11 mouse cellular contexts compared by ENCODE assay signal in the genomic region with DNA sequence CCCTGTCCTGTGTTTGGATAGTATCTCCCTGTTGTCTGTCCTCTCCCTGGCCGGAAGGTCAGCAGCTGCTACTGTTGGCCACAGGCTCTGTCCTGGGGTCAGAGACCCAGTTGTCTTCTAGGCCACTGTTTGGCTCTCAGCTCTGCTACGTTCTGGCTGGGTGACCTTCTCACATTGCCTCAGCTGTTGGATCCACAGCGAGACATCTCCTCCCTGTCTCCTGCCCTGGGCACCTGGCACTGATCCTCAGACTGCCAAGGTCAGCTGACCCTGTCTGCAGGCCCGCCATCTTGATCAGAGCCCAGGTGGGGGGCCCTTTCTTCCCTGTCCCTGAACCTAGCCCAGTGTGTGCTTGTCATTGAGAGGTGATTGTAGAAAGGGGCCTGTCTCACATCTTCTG. TPM values are rescaled to one million over a fixed set of nuclear protein-coding genes. Genes with fewer than 3 reads are reported as not detected.
A peak's percentile ranks its signal among the peaks of the same experiment; 100 is the strongest.
DNase-seq lines count a peak whose midpoint lies in the region; ATAC-seq lines count a peak whose summit lies in the region.
"Had no signal": no experiment of that assay in that cellular context is flagged by ENCODE, and none has a peak within 500 bp of the region (broad histone marks: within the 10 kb centered on the region; RNA-seq: fewer than 3 reads in every experiment).

No protein-coding gene starts in this region.

- peaks cover 20% of the 10 kb centered on the region for H3K4me1 ChIP-seq in midbrain, embryonic 15.5 days
- peaks cover 15% of the 10 kb centered on the region for H3K4me1 ChIP-seq in midbrain, embryonic 13.5 days (replicated peaks)
- H3K4me1 ChIP-seq in kidney, embryonic 15.5 days: peaks cover 23% of the 10 kb centered on the region

- H3K27me3 ChIP-seq in midbrain, embryonic 15.5 days (replicated peaks): no peaks in the 10 kb centered on the region
- H3K27me3 ChIP-seq in midbrain, embryonic 13.5 days: no peaks in the 10 kb centered on the region
- H3K27me3 ChIP-seq in kidney, embryonic 15.5 days: no peaks in the 10 kb centered on the region

- H3K9me3 ChIP-seq in midbrain, embryonic 15.5 days: no peaks in the 10 kb centered on the region
- H3K9me3 ChIP-seq in midbrain, embryonic 13.5 days: no peaks in the 10 kb centered on the region
- H3K9me3 ChIP-seq in kidney, embryonic 15.5 days (replicated peaks): no peaks in the 10 kb centered on the region

- DNase-seq in heart, adult 18-20 months: peak; percentile 77 to 85
- DNase-seq in yolk sac, embryonic 10.5 days (ENCODE audit: low spot score): peak; percentile 29
- DNase-seq in ovary, postnatal 14 days (ENCODE audit: low spot score): no peak
- DNase-seq in embryo, embryonic 10.5 days (ENCODE audit: low spot score): no peak
- DNase-seq: cerebellum, postnatal 14 days; right cerebral cortex, postnatal 25 days; thymus, postnatal 4 days had no signal

- H3K9ac ChIP-seq in midbrain, embryonic 15.5 days: no peak overlapping the region
- H3K9ac ChIP-seq in midbrain, embryonic 13.5 days (replicated peaks): no peak overlapping the region
- no peak overlapping the region for H3K9ac ChIP-seq in kidney, embryonic 15.5 days

- peak overlapping the region; percentile 81 for H3K27ac ChIP-seq in midbrain, embryonic 15.5 days
- H3K27ac ChIP-seq in midbrain, embryonic 13.5 days: no peak overlapping the region
- H3K27ac ChIP-seq in kidney, embryonic 15.5 days: peak overlapping the region; percentile 66

- no peak overlapping the region; the same call in 1 of the 2 replicates for H3K4me2 ChIP-seq in midbrain, embryonic 15.5 days
- H3K4me2 ChIP-seq in midbrain, embryonic 13.5 days (replicated peaks): no peak overlapping the region
- no peak overlapping the region for H3K4me2 ChIP-seq in kidney, embryonic 15.5 days

- H3K4me3 ChIP-seq in midbrain, embryonic 15.5 days: no peak overlapping the region
- no peak overlapping the region for H3K4me3 ChIP-seq in midbrain, embryonic 13.5 days (replicated peaks)
- no peak overlapping the region for H3K4me3 ChIP-seq in kidney, embryonic 15.5 days (replicated peaks)

- 78% methylated on average over 4 of the region's 4 CpGs for WGBS in midbrain, embryonic 15.5 days
- 79% methylated on average over 4 of the region's 4 CpGs for WGBS in midbrain, embryonic 13.5 days
- 43% methylated on average over 4 of the region's 4 CpGs for WGBS in kidney, embryonic 15.5 days

- H3K36me3 ChIP-seq in midbrain, embryonic 15.5 days (replicated peaks): no peaks in the 10 kb centered on the region
- no peaks in the 10 kb centered on the region for H3K36me3 ChIP-seq in midbrain, embryonic 13.5 days
- no peaks in the 10 kb centered on the region for H3K36me3 ChIP-seq in kidney, embryonic 15.5 days

- no peak for ATAC-seq in midbrain, embryonic 15.5 days (replicated peaks)
- no peak for ATAC-seq in midbrain, embryonic 13.5 days
- no peak for ATAC-seq in kidney, embryonic 15.5 days (replicated peaks; ENCODE audit: low FRiP score)

RNA-seq across cellular contexts. Expression of a gene that starts 29.5 kb away (rescaled TPM):
- 0.06 and 0.22 TPM in 2 replicates for polyA plus RNA-seq in midbrain, embryonic 15.5 days (2015; fragmentation: Nextera tagmentation; extraction: Ambion mirVana)
- not detected in 2 replicates for polyA plus RNA-seq in midbrain, embryonic 13.5 days (2015; fragmentation: Nextera tagmentation; extraction: Ambion mirVana)
- 1 to 10 TPM; 1.3 to 3.1 TPM for total RNA-seq in heart, adult 18-20 months (2021)
- 0.23 TPM in 1 of 2 replicates, not detected in the other for polyA plus RNA-seq in kidney, embryonic 15.5 days (2015; fragmentation: Nextera tagmentation; extraction: Ambion mirVana)
- polyA plus RNA-seq: forebrain, embryonic 11.5 days had no signal

RNA-seq across cellular contexts. Expression of a gene that starts 35.5 kb away (rescaled TPM):
- 0.66 TPM in 2 replicates for polyA plus RNA-seq in midbrain, embryonic 15.5 days (2015; fragmentation: Nextera tagmentation; extraction: Ambion mirVana)
- polyA plus RNA-seq in midbrain, embryonic 13.5 days (2015; fragmentation: Nextera tagmentation; extraction: Ambion mirVana): not detected in 2 replicates
- over 10,000 TPM; 19,183 to 21,770 TPM for total RNA-seq in heart, adult 18-20 months (2021)
- 0.49 and 1.2 TPM in 2 replicates for polyA plus RNA-seq in kidney, embryonic 15.5 days (2015; fragmentation: Nextera tagmentation; extraction: Ambion mirVana)
- polyA plus RNA-seq: forebrain, embryonic 11.5 days had no signal

Comparison
In these comparisons a context has a peak if more than half of its experiments do, and no peak if none do; other contexts are left out.
1. DNase-seq: peak in heart, adult 18-20 months (2 of 2) and yolk sac, embryonic 10.5 days (single experiment); none in ovary, postnatal 14 days (single experiment) and embryo, embryonic 10.5 days (single experiment).